Mouse (Mus musculus) ES-E14 (cell line): ENCODE data around the gene Itgax. TPM values are rescaled to one million over a fixed set of nuclear protein-coding genes. Genes with fewer than 3 reads are reported as not detected.

Experiments used
- DNase-seq: peaks from one replicate; pipeline ENCODE4 v3.0.0-alpha.2; 2013; ENCODE audit warnings: low read depth, low spot score
- H3K27ac ChIP-seq: 2 replicates; pipeline ENCODE4 v1.5.1; 2012; ENCODE audit warnings: low read depth, mild to moderate bottlenecking, low read length, moderate library complexity, mixed read lengths; ENCODE audit not compliant: poor library complexity, insufficient read depth, severe bottlenecking
- H3K36me3 ChIP-seq: 2 replicates; pipeline ENCODE4 v1.6.1; 2012; ENCODE audit warnings: mild to moderate bottlenecking, low read length, moderate library complexity, mixed read lengths; ENCODE audit not compliant: control insufficient read depth, poor library complexity, insufficient read depth, severe bottlenecking
- H3K4me1 ChIP-seq, 2 experiments: fragments of 150-350 bp in 1 of 2; sonication (generic) in 1 of 2; 2 replicates each; pipeline ENCODE4 v1.6.1; 2012; ENCODE audit warnings: low read length in 2 of 2, mild to moderate bottlenecking in 1 of 2, mixed read lengths in 1 of 2; ENCODE audit not compliant: control insufficient read depth in 2 of 2, insufficient read depth in 2 of 2, poor library complexity in 1 of 2
- H3K4me3 ChIP-seq, 2 experiments: fragments of 150-350 bp in 1 of 2; sonication (generic) in 1 of 2; 2 replicates each; pipeline ENCODE4 v1.5.1; 2012; ENCODE audit warnings: low read length in 2 of 2, low read depth in 1 of 2, mild to moderate bottlenecking in 1 of 2, mixed read lengths in 1 of 2; ENCODE audit not compliant: insufficient read depth in 1 of 2, poor library complexity in 1 of 2, severe bottlenecking in 1 of 2
- H3K9ac ChIP-seq: 2 replicates; pipeline ENCODE4 v1.6.1; 2012; ENCODE audit warnings: low read depth, mild to moderate bottlenecking, low read length, mixed read lengths; ENCODE audit not compliant: poor library complexity, insufficient read depth, severe bottlenecking
- H3K9me3 ChIP-seq: fragments of 150-350 bp; sonication (generic); 2 replicates; pipeline ENCODE4 v1.6.1; 2012; ENCODE audit warnings: low read depth, mild to moderate bottlenecking, low read length; ENCODE audit not compliant: control insufficient read depth, insufficient read depth
- CHD2 ChIP-seq: IDR thresholded peaks from 2 replicates; pipeline ENCODE4 v1.6.1; 2014; ENCODE audit warnings: mild to moderate bottlenecking, low read depth, low read length, inconsistent platforms
- HCFC1 ChIP-seq: IDR thresholded peaks from 2 replicates; pipeline ENCODE4 v1.6.1; 2012; ENCODE audit warnings: low read length, inconsistent platforms, borderline replicate concordance; ENCODE audit not compliant: insufficient read depth
- MAFK ChIP-seq: IDR thresholded peaks from 2 replicates; pipeline ENCODE4 v1.6.1; 2014; ENCODE audit warnings: mild to moderate bottlenecking, low read depth, low read length, inconsistent platforms; ENCODE audit not compliant: insufficient read depth
- ZC3H11A ChIP-seq: IDR thresholded peaks from 2 replicates; pipeline ENCODE4 v1.6.1; 2012; ENCODE audit warnings: low read depth, mild to moderate bottlenecking, inconsistent platforms, low read length, borderline replicate concordance
- ZNF384 ChIP-seq: IDR thresholded peaks from 2 replicates; pipeline ENCODE4 v1.6.1; 2012; ENCODE audit warnings: low read depth, low read length, inconsistent platforms
- in situ Hi-C, 2 experiments: fragments of 600-800 bp; cut with MboI; formaldehyde crosslinking; loops; one replicate each; pipeline ENCODE4 v1.15.1; 2025; ENCODE audit warnings: low sequenced_read_pairs in 2 of 2, inconsistent platforms in 1 of 2; ENCODE audit not compliant: unreplicated experiment in 2 of 2
- total RNA-seq: library from RNA; depleted of rRNA; stranded (reverse); fragments of 300-350 nt; gene quantifications from 2 replicates; pipeline ENCODE4 v1.2.3, GENCODE M21; 2012; rRNA removed

Gene Itgax
- not detected in 2 replicates for total RNA-seq

- no peak for TF ChIP-seq HCFC1
- no peak for TF ChIP-seq ZNF384
- TF ChIP-seq MAFK = no peak
- no peak for TF ChIP-seq ZC3H11A
- no peak for TF ChIP-seq CHD2
- in situ Hi-C loops = no loop called here
- no peak within 1 kb of the TSS for H3K4me3 ChIP-seq
- H3K9ac ChIP-seq = no peak within 1 kb of the TSS
- no peaks in the 10 kb centered on the region for H3K36me3 ChIP-seq
- no peak within 1 kb of the TSS for H3K27ac ChIP-seq
- DNase-seq = no peak
- no peaks in the 10 kb centered on the region for H3K4me1 ChIP-seq
- no peaks in the 10 kb centered on the region for H3K9me3 ChIP-seq
Observed at GRCm38 (mm10) chr7:128128741-128129720, at the start of gene Itgax. Gene Itgax, plus strand, starts transcription at chr7:128129547.

GRCm38 (mm10) chr7:128080012-128080411 is 49.3 kb upstream of the Itgax start:
- peak; percentile 68 for DNase-seq
- H3K27ac ChIP-seq = 0 out of 2 replicates have a peak overlapping the region, but pooled peaks have one; percentile 27
- no peaks in the 10 kb centered on the region for H3K36me3 ChIP-seq
- H3K4me3 ChIP-seq = no peak overlapping the region; a peak in 1 of 4 replicates
- H3K9me3 ChIP-seq = no peaks in the 10 kb centered on the region
- in situ Hi-C loops = no loop called here
- TF ChIP-seq MAFK (no peak), CHD2 (peak; percentile 64)
- peaks cover 2 to 3% of the 10 kb centered on the region in 2 experiments; a peak in 2 of 4 replicates for H3K4me1 ChIP-seq
- no peak overlapping the region for H3K9ac ChIP-seq

- Histone ChIP-seq H3K4me1 (no peaks in the 10 kb centered on the region), H3K9ac (no peak overlapping the region), H3K4me3 (no peak overlapping the region), H3K27ac (no peak overlapping the region), H3K36me3 (no peaks in the 10 kb centered on the region), H3K9me3 (no peaks in the 10 kb centered on the region)
- no peak for TF ChIP-seq ZC3H11A
- no peak for TF ChIP-seq ZNF384
- TF ChIP-seq CHD2 = no peak
- TF ChIP-seq MAFK = no peak
- TF ChIP-seq HCFC1 = no peak
- no peak for DNase-seq
- in situ Hi-C loops = no loop called here
Observed at GRCm38 (mm10) chr7:128089141-128089540, 40.2 kb upstream of the Itgax start.

GRCm38 (mm10) chr7:128098135-128098534 is 31.2 kb upstream of the Itgax start:
- in situ Hi-C loops = no loop called here
- no peak for DNase-seq
- no peaks in the 10 kb centered on the region for H3K36me3 ChIP-seq

More at GRCm38 (mm10) chr7:128098135-128098534, 31.2 kb upstream of the Itgax start:
- H3K9me3 ChIP-seq = no peaks in the 10 kb centered on the region
- no peak overlapping the region for H3K4me3 ChIP-seq
- H3K4me1 ChIP-seq = no peaks in the 10 kb centered on the region
- H3K27ac ChIP-seq = no peak overlapping the region
- no peak for TF ChIP-seq MAFK
- TF ChIP-seq CHD2 = no peak
- 0 out of 2 replicates have a peak, but pooled peaks have one; percentile 30 for TF ChIP-seq ZNF384
- TF ChIP-seq HCFC1 = no peak
- no peak for TF ChIP-seq ZC3H11A
- H3K9ac ChIP-seq = no peak overlapping the region
